Mouse (Mus musculus) heart, adult 2 months (tissue): ENCODE data around the gene Mfsd11. TPM values are rescaled to one million over a fixed set of nuclear protein-coding genes. Genes with fewer than 3 reads are reported as not detected.
A peak's percentile ranks its signal among the peaks of the same experiment; 100 is the strongest.

Experiments used
- DNase-seq, 2 experiments: peaks; one replicate each; pipeline ENCODE4 v3.0.0; 2021
- H3K27ac ChIP-seq: fragments of 200-600 bp; 2 replicates; pipeline ENCODE4 v1.8.1; 2022
- H3K27me3 ChIP-seq: fragments of 200-500 bp; 2 replicates; pipeline ENCODE4 v1.6.1; 2012; ENCODE audit warnings: mild to moderate bottlenecking, low read length, inconsistent platforms, mixed read lengths; ENCODE audit not compliant: control insufficient read depth, insufficient read depth
- H3K36me3 ChIP-seq: fragments of 200-500 bp; 2 replicates; pipeline ENCODE4 v1.6.1; 2012; ENCODE audit warnings: low read length, inconsistent platforms; ENCODE audit not compliant: control insufficient read depth, insufficient read depth
- H3K4me1 ChIP-seq: fragments of 200-500 bp; 2 replicates; pipeline ENCODE4 v1.6.1; 2011; ENCODE audit warnings: low read length; ENCODE audit not compliant: control insufficient read depth, insufficient read depth
- H3K4me3 ChIP-seq: fragments of 200-600 bp; 2 replicates; pipeline ENCODE4 v1.8.1; 2022
- H3K79me2 ChIP-seq: fragments of 200-500 bp; replicated peaks from 2 replicates; pipeline ENCODE4 v1.6.1; 2012; ENCODE audit warnings: mild to moderate bottlenecking, inconsistent platforms, low read length, moderate library complexity, mixed read lengths; ENCODE audit not compliant: control insufficient read depth, insufficient read depth
- H3K9ac ChIP-seq: fragments of 200-500 bp; 2 replicates; pipeline ENCODE4 v1.6.1; 2012; ENCODE audit warnings: low read depth, mild to moderate bottlenecking, control low read depth, inconsistent platforms, low read length, mixed read lengths
- CTCF ChIP-seq: fragments of 200-600 bp; IDR thresholded peaks from 2 replicates; pipeline ENCODE4 v1.8.1; 2022; ENCODE audit warnings: antibody characterized with exemption, mild to moderate bottlenecking, moderate library complexity
- EP300 ChIP-seq: fragments of 200-500 bp; IDR thresholded peaks from 2 replicates; pipeline ENCODE4 v1.6.1; 2011; ENCODE audit warnings: low read depth, low read length, control low read depth; ENCODE audit not compliant: insufficient read depth
- POLR2A ChIP-seq: fragments of 200-500 bp; IDR thresholded peaks from 2 replicates; pipeline ENCODE4 v1.6.1; 2011; ENCODE audit warnings: mild to moderate bottlenecking, low read depth, low read length, control low read depth; ENCODE audit not compliant: insufficient read depth
- WGBS: fragments of 180-500 bp; shearing (Covaris S2); methylation state at CpG from one replicate; pipeline ENCODE4 v1.1.7; 2018; 5-methylcytosine and 5-hydroxymethylcytosine counted together
- intact Hi-C: fragments of 180-260 bp; cut with DNase I; formaldehyde crosslinking; loops from one replicate; pipeline ENCODE4 v1.15.1; 2025
- polyA plus RNA-seq: library from polyadenylated mRNA; depleted of rRNA; stranded (reverse); fragments of >200 nt; gene quantifications from 2 replicates; pipeline ENCODE4 v1.2.3, GENCODE M21; 2012
- total RNA-seq, 2 experiments: library from RNA; stranded (reverse); gene quantifications; 2 replicates each; pipeline ENCODE4 v1.2.3; 2021

The Mfsd11 gene
- total and polyA plus RNA-seq, 3 experiments, result 23.8 to 33.5 (median 29.9) TPM

DNA sequence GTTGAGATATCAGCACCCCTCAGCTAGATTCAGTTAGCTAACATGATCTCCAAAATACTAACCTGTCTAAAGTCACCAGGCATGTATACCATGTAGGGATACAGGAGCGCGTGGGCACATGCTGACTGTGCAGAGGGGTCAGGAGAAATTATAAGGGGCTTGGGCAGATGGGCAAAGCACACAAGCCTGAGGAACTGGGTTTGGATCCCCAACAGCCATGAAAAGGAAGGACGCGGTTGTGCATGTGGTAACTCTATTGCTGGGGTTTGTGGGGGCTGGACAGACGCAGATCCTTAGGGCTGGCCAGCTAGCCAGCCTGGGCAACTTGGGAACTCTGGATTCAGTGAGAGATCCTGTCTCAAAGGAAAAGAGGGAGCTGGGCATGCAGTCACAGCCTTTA is 34.7 kb upstream of the Mfsd11 start:
- Histone ChIP-seq H3K27me3 (no peaks in the 10 kb centered on the region), H3K79me2 (no peaks in the 10 kb centered on the region; the same call in none of the 2 replicates), H3K4me1 (peaks cover 48% of the 10 kb centered on the region), H3K27ac (peak overlapping the region; percentile 12; the same call in 1 of the 2 replicates), H3K9ac (no peak overlapping the region), H3K36me3 (no peaks in the 10 kb centered on the region), H3K4me3 (no peak overlapping the region)
- DNase-seq, result no peak
- TF ChIP-seq CTCF (no peak), EP300 (no peak)
- intact Hi-C loops, result loop anchor here (10.0 kb wide), 1 partner anchor 323 kb away; the partner anchor contains the start of gene Prpsap1
- WGBS, result 87% methylated on average over 5 of the region's 5 CpGs

DNA sequence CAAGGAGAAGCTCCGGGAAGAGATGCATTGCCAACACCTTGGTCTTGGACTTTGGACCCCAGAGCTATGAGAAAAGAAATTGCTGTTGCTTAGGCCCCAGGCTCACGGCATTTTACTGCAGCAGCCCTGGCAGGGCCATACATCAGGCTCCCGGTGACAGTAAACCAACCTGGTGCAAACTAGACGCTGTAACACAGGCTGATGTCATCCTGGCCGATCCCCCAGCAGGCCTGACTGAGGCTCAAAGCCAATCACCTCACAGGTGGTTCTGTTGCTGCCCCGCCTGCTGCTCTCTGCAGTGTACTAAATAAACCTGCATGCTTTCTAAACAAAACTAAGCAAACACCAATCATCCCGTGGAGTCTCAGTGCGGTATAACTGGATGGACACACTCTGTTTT is 33.5 kb upstream of the Mfsd11 start:
- DNase-seq, result no peak
- Histone ChIP-seq H3K27me3 (no peaks in the 10 kb centered on the region), H3K4me1 (peaks cover 36% of the 10 kb centered on the region), H3K36me3 (no peaks in the 10 kb centered on the region), H3K9ac (no peak overlapping the region), H3K27ac (no peak overlapping the region), H3K4me3 (no peak overlapping the region), H3K79me2 (peaks cover 2% of the 10 kb centered on the region)
- intact Hi-C loops, result loop anchor here (10.0 kb wide), 1 partner anchor 324 kb away; the partner anchor contains the start of gene Prpsap1
- 56% methylated on average over 8 of the region's 8 CpGs for WGBS
- TF ChIP-seq EP300, result no peak
- no peak for TF ChIP-seq CTCF
- no peak for TF ChIP-seq POLR2A

DNA sequence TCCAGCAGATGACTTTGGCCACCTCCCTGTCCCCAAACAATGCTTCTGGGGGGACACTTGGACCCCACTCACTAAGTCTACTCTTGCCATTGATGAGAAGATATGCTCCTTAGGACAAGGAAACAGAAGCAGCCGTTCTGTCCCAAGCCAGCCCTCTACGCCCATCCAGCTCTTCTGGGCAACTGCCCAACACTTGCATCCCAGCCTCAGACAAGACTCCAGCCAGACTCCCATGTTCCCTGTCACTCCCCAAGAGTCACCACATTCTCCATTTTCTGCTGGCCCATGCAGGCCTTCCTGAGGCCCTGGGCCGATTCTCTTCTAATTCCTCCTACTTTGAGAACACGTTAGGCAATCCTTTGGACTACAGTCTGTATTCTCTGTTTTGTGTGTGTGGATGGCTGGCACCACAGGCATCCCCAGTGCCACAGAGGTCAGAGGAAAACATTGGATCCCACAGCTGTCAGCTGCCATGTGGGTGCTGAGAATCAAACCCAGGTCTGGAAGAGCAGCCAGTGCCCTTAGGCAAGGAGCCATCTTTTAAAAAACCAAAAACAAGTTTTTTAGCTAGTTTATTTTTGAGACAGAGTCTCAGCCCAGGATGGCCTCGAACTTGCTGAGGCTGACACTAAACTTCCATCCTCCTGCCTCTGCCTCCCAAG is 32.2 kb upstream of the Mfsd11 start:
- Histone ChIP-seq H3K27ac (peak overlapping the region; percentile 79), H3K27me3 (no peaks in the 10 kb centered on the region), H3K36me3 (no peaks in the 10 kb centered on the region), H3K79me2 (peaks cover 2% of the 10 kb centered on the region), H3K4me1 (peaks cover 30% of the 10 kb centered on the region), H3K4me3 (no peak overlapping the region), H3K9ac (no peak overlapping the region)
- intact Hi-C loops, result loop anchor here (10.0 kb wide), 1 partner anchor 325 kb away; the partner anchor contains the start of gene Prpsap1
- no peak for DNase-seq
- TF ChIP-seq POLR2A (no peak), CTCF (no peak), EP300 (no peak)
- WGBS, result 49% methylated on average over 5 of the region's 5 CpGs

DNA sequence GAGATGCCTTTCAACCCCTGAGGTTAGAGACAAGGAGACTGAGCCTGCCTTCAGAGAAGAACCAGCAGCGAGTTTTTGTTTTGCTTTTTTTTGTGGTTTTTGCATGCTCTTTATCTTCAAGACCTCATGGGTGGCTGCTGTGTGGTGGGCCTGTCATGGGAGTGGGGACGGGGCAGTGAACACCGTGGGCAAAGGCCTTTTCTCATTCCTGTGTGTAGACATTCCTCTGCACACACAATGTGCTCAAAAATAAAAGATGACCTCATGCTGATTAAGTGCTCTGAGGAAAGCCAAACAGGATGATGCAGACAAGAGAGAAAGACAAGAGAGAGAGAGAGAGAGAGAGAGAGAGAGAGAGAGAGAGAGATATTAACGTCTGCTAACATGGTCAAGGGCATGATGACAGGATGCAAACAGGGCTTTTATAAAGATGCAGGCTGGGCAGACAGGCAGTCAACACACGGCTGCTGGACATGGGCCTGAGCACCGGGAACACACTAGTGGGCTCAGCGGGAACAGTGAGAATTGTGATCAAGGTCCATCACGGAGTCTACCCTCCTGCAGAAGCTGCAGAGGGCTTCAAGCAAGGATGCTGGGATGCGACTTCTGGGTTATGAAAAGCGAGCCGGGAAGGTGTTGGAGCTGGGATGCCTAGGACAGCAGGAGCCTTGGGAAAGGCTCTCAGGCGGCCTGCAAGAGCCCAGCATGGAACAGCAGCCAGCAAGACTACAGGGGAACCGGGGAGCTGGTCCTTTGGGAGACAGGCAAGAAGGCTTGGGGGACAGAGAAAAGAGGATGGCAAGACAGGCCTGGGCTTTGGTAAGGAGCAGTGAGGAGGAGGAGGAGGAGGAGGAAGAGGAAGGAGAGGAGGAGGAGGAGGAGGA is 30.9 kb upstream of the Mfsd11 start:
- H3K4me3 ChIP-seq, result no peak overlapping the region; the same call in 1 of the 2 replicates
- peak overlapping the region; percentile 79 for H3K27ac ChIP-seq
- H3K36me3 ChIP-seq, result no peaks in the 10 kb centered on the region
- H3K9ac ChIP-seq, result peak overlapping the region; percentile 32
- TF ChIP-seq EP300 (no peak), CTCF (no peak), POLR2A (0 out of 2 replicates have a peak, but pooled peaks have one; percentile 18)
- peaks cover 33% of the 10 kb centered on the region for H3K4me1 ChIP-seq
- intact Hi-C loops, result no loop called here
- WGBS, result 24% methylated on average over 13 of the region's 13 CpGs
- no peaks in the 10 kb centered on the region for H3K27me3 ChIP-seq
- peak in 1 of 2 experiments; percentile 56 for DNase-seq
- H3K79me2 ChIP-seq, result peaks cover 2% of the 10 kb centered on the region

DNA sequence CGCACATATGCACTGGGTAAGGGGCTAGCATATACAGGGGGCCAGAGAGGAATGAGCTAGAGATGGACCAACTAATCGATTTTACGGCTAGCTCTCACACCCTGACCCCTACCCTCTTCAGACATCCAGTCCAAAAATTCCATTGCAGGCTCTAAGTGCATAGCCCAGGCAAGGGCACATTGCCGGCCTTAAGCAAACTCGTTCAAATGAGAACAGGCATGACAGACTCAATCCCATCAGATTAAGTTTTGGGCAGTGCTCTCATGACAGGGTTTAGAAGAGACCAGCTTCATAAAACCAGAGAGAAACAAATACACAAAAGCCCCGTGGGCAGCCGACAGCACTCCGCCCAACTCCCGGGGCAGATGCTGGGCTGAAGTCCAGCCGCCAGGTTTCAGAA is 30.0 kb upstream of the Mfsd11 start:
- DNase-seq, result no peak
- Histone ChIP-seq H3K27ac (peak overlapping the region; percentile 43), H3K4me1 (peaks cover 29% of the 10 kb centered on the region), H3K79me2 (peaks cover 2% of the 10 kb centered on the region), H3K9ac (no peak overlapping the region), H3K4me3 (no peak overlapping the region), H3K36me3 (no peaks in the 10 kb centered on the region), H3K27me3 (no peaks in the 10 kb centered on the region)
- WGBS, result 42% methylated on average over 10 of the region's 10 CpGs
- intact Hi-C loops, result no loop called here
- TF ChIP-seq CTCF, result no peak
- no peak for TF ChIP-seq EP300
- no peak for TF ChIP-seq POLR2A

DNA sequence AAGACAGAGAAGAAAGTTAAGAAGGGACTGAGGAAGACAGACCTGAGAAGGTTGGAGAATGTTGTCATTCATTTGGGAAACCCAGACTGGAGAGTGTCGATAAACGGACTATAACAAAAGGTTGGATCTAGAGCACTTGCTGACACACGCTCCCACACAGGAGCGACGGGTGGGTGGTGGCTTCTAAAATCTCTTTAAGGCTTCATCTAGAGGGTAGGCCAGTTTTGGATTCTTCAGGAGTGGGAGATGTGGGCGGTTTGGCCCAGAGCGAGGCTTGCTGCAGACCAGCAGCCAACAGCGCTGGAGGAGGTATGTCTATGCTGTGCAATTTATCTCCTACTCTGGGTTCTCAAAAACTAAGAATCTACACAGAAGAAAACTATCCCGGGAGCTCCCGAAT is 29.6 kb upstream of the Mfsd11 start:
- WGBS, result 68% methylated on average over 10 of the region's 10 CpGs
- peaks cover 2% of the 10 kb centered on the region for H3K79me2 ChIP-seq
- peaks cover 29% of the 10 kb centered on the region for H3K4me1 ChIP-seq
- H3K36me3 ChIP-seq, result no peaks in the 10 kb centered on the region
- DNase-seq, result no peak
- intact Hi-C loops, result no loop called here
- peak overlapping the region; percentile 43; the same call in 1 of the 2 replicates for H3K27ac ChIP-seq
- TF ChIP-seq EP300, result no peak
- H3K4me3 ChIP-seq, result no peak overlapping the region
- H3K9ac ChIP-seq, result no peak overlapping the region
- no peaks in the 10 kb centered on the region for H3K27me3 ChIP-seq
